Mouse (Mus musculus) kidney, embryonic 16.5 days (tissue): ENCODE results near the gene Abcc12. TPM values are rescaled to one million over a fixed set of nuclear protein-coding genes. Genes with fewer than 3 reads are reported as not detected.

ENCODE experiments used
- ATAC-seq: fragments of 200-750 bp; cut with Nextera tagmentation; 2 replicates; pipeline ENCODE4 v1.8.0; 2017; ENCODE audit warnings: moderate TSS enrichment; ENCODE audit not compliant: low FRiP score, low TSS enrichment
- H3K27ac ChIP-seq: fragments of 300-500 bp; sonication (generic); 2 replicates; pipeline ENCODE4 v1.5.1; 2014; ENCODE audit warnings: low read length
- H3K27me3 ChIP-seq: fragments of 300-500 bp; sonication (generic); 2 replicates; pipeline ENCODE4 v1.6.1; 2014; ENCODE audit warnings: low read length, control low read depth, mixed read lengths; ENCODE audit not compliant: insufficient read depth
- H3K36me3 ChIP-seq: fragments of 300-500 bp; sonication (generic); 2 replicates; pipeline ENCODE4 v1.6.1; 2014; ENCODE audit warnings: low read length, control low read depth, mixed read lengths; ENCODE audit not compliant: insufficient read depth
- H3K4me1 ChIP-seq: fragments of 300-500 bp; sonication (generic); 2 replicates; pipeline ENCODE4 v1.6.1; 2014; ENCODE audit warnings: low read length, control low read depth, mixed read lengths; ENCODE audit not compliant: insufficient read depth
- H3K4me2 ChIP-seq: fragments of 300-500 bp; sonication (generic); replicated peaks from 2 replicates; pipeline ENCODE4 v1.6.1; 2014; ENCODE audit warnings: low read depth, low read length
- H3K4me3 ChIP-seq: fragments of 300-500 bp; sonication (generic); 2 replicates; pipeline ENCODE4 v1.5.1; 2014; ENCODE audit warnings: mild to moderate bottlenecking, low read length
- H3K9ac ChIP-seq: fragments of 300-500 bp; sonication (generic); replicated peaks from 2 replicates; pipeline ENCODE4 v1.6.1; 2014; ENCODE audit warnings: low read length
- H3K9me3 ChIP-seq: fragments of 300-500 bp; sonication (generic); 2 replicates; pipeline ENCODE4 v1.6.1; 2016; ENCODE audit warnings: low read length, control low read depth
- WGBS: fragments of 180-500 bp; shearing (Covaris S2); extraction: QIAGEN DNeasy Blood & Tissue Kit; methylation state at CpG from one replicate; pipeline ENCODE4 v1.1.7; 2014; 5-methylcytosine and 5-hydroxymethylcytosine counted together
- polyA plus RNA-seq: library from polyadenylated mRNA; unstranded; fragments of >200 nt; fragmentation: Nextera tagmentation; extraction: Ambion mirVana; gene quantifications from 2 replicates; pipeline ENCODE4 v1.2.1, GENCODE M21; 2015

Abcc12 gene
- polyA plus RNA-seq, 1 experiment from 2014 or later, result 0.05 TPM

DNA sequence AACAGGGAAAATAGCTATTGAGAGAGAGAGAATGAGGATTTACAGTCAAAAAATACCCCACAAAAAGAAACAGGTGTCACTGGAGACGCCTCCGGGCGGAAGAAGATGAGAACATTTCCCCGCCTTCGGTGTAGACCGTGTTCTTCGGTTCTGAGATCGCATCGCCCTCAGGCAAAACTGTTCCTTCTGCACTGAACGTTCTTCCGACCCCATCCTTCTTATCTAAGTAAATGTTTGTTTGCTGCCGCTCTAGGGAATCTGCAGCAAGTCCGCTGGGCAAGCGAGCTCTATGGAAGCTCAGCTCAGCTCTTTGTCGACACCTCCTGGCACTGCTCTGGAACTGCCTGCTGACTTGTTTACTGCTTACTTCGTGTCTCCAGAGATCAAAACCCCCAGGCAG is 5.0 kb upstream of the Abcc12 start:
- H3K4me1 ChIP-seq, result no peaks in the 10 kb centered on the region
- ATAC-seq, result peak; percentile 76; the same call in 1 of the 2 replicates
- H3K4me3 ChIP-seq, result peak overlapping the region; percentile 41
- no peaks in the 10 kb centered on the region for H3K27me3 ChIP-seq
- no peak overlapping the region for H3K27ac ChIP-seq
- no peaks in the 10 kb centered on the region for H3K9me3 ChIP-seq
- H3K4me2 ChIP-seq, result peak overlapping the region; percentile 55
- no peak overlapping the region; the same call in 1 of the 2 replicates for H3K9ac ChIP-seq
- WGBS, result 3% methylated on average over 16 of the region's 16 CpGs
- H3K36me3 ChIP-seq, result no peaks in the 10 kb centered on the region

DNA sequence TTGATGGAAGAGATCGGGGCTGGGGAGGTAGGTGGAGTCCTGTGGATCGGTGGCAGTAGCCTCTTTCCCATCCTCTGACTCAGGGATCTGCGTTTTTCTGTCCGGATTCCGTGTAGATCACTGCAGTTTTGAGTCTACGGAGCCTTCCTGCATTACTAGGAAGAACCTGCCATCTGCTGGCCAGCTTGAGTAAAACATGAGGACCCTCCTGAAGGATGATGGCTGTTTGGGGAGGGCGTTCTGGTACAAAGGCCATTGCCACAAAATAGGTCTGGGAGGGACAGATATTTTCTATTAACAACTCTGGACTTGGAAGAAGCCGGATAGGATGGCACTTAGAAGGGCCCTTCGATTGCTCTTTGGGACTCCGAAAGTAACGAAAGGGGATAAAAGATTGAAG is 4.6 kb upstream of the Abcc12 start:
- H3K4me1 ChIP-seq, result no peaks in the 10 kb centered on the region
- no peaks in the 10 kb centered on the region for H3K9me3 ChIP-seq
- WGBS, result 4% methylated on average over 11 of the region's 11 CpGs
- no peaks in the 10 kb centered on the region for H3K27me3 ChIP-seq
- ATAC-seq, result peak; percentile 80; the same call in 1 of the 2 replicates
- H3K4me2 ChIP-seq, result peak overlapping the region; percentile 55
- H3K36me3 ChIP-seq, result no peaks in the 10 kb centered on the region
- no peak overlapping the region; the same call in 1 of the 2 replicates for H3K9ac ChIP-seq
- no peak overlapping the region for H3K27ac ChIP-seq
- H3K4me3 ChIP-seq, result peak overlapping the region; percentile 41

DNA sequence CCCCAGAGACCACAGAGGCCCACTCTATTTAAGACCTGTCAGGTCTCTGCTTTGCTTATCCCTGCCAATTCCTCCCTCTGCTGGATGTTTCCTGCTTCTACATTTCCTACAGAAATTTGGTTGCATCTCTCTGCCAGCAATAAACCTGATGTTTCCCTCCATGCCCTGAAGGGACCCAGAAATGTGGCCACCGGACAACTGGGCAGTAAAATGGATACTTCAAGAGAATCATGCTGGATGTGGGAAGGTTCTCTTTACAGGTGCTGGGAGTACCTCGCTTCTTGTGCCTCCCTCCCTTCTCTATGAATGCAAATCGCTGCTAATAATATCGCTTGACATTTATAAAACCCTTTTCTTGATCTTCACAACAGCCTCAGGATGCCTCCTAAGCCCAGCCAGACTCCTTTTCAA is 1.4 kb upstream of the Abcc12 start:
- Histone ChIP-seq H3K4me1 (no peaks in the 10 kb centered on the region), H3K4me2 (no peak overlapping the region), H3K9me3 (no peaks in the 10 kb centered on the region), H3K27ac (no peak overlapping the region), H3K9ac (no peak overlapping the region), H3K4me3 (no peak overlapping the region), H3K36me3 (no peaks in the 10 kb centered on the region), H3K27me3 (no peaks in the 10 kb centered on the region)
- no peak for ATAC-seq
- 74% methylated on average over 4 of the region's 4 CpGs for WGBS

DNA sequence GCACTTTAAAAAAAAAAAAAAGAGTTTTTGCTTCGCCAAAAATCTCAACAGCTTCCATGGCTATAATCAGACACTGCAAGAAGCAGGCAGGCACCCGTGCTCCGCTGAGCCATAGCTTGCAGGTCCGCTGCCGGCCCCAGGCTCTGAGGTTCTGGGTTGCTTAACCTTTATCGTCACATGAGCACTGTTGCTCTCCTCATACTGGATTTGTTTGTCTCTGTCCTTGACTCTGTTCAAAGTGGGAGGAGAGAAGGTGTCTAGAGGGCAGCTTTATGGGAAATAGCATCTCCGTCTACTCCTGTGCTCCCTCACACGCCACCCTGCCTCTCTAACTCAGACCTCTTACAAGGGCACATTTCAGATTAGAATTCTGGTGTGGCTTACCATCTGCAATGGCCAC is 1.8 kb downstream of the Abcc12 start:
- no peak overlapping the region for H3K4me2 ChIP-seq
- H3K4me3 ChIP-seq, result no peak overlapping the region
- H3K9me3 ChIP-seq, result no peaks in the 10 kb centered on the region
- H3K27me3 ChIP-seq, result no peaks in the 10 kb centered on the region
- no peak for ATAC-seq
- no peak overlapping the region for H3K9ac ChIP-seq
- no peak overlapping the region for H3K27ac ChIP-seq
- H3K36me3 ChIP-seq, result no peaks in the 10 kb centered on the region
- 40% methylated on average over 8 of the region's 8 CpGs for WGBS
- H3K4me1 ChIP-seq, result no peaks in the 10 kb centered on the region

DNA sequence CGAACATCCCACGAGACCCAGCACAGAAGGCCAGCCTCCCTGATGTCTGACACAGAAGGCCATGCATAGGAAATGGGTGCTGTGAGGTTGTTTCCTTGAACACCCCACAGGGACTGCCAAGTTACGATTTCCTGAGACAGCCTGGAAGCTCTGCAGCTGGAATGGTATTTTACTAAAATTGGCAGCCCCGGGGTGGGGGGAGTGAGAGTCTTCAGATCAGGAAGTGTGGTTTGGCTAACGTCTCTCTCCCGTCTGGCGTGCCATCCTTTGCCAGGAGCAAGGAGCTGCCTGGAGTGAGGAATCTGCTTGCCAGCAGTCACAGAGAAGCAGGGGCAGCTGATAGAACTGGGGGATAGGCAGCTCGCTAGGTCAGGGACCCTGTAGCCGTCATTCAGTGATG is 2.4 kb downstream of the Abcc12 start:
- no peaks in the 10 kb centered on the region for H3K27me3 ChIP-seq
- no peak for ATAC-seq
- H3K4me3 ChIP-seq, result no peak overlapping the region
- no peaks in the 10 kb centered on the region for H3K4me1 ChIP-seq
- H3K4me2 ChIP-seq, result no peak overlapping the region
- no peak overlapping the region for H3K27ac ChIP-seq
- H3K9ac ChIP-seq, result no peak overlapping the region
- H3K36me3 ChIP-seq, result no peaks in the 10 kb centered on the region
- WGBS, result 32% methylated on average over 9 of the region's 9 CpGs
- H3K9me3 ChIP-seq, result no peaks in the 10 kb centered on the region

DNA sequence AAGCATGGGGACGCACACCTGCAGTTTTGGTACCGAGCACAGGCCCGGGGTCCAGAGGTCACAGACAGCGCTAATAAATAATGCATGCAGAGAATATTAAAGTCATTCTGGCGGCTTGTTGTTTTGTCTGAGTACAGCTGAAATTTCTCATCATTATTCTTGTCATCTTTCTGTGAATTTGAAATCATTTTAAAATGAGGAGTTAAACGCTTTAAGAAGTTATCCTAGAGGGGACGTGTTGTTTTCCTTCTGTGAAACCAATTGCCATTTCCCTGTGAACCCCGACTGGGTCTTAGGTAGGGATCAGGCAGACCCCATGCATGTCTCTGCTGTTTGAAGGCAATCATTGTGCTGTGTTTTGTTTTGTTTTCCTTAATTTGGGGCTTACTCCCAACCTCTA is 2.9 kb downstream of the Abcc12 start:
- no peaks in the 10 kb centered on the region for H3K27me3 ChIP-seq

DNA sequence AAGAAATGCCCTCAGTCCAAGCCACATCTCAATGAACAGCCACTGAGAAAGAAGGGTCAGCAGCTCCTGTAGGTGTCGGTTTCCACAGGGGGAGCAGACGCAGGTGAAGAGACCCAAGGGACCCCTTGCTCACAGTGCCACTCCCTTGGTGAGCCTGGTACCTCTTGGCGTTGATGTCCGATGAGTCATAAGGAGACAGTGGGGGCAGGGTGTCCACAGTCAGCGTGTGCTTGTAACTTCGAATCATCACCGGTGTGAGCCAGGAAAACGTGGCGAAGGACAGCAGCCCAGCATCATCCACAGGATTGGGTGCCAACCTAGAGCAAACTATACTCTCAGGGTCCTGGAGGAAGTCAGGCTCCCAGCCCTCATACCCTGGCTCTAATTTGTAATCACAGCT is 16.8 kb downstream of the Abcc12 start:
- no peak overlapping the region for H3K4me3 ChIP-seq
- no peak for ATAC-seq
- H3K9ac ChIP-seq, result no peak overlapping the region
- H3K27me3 ChIP-seq, result no peaks in the 10 kb centered on the region
- no peak overlapping the region for H3K4me2 ChIP-seq
- 80% methylated on average over 9 of the region's 9 CpGs for WGBS
- no peaks in the 10 kb centered on the region for H3K36me3 ChIP-seq
- H3K9me3 ChIP-seq, result no peaks in the 10 kb centered on the region
- no peak overlapping the region for H3K27ac ChIP-seq
- no peaks in the 10 kb centered on the region for H3K4me1 ChIP-seq

More for the DNA sequence above, 2.9 kb downstream of the Abcc12 start:
- ATAC-seq, result no peak
- no peak overlapping the region for H3K4me2 ChIP-seq
- no peak overlapping the region for H3K27ac ChIP-seq
- H3K9me3 ChIP-seq, result no peaks in the 10 kb centered on the region
- H3K36me3 ChIP-seq, result no peaks in the 10 kb centered on the region
- H3K4me1 ChIP-seq, result no peaks in the 10 kb centered on the region
- H3K9ac ChIP-seq, result no peak overlapping the region
- no peak overlapping the region for H3K4me3 ChIP-seq
- 72% methylated on average over 8 of the region's 8 CpGs for whole genome bisulfite sequencing

DNA sequence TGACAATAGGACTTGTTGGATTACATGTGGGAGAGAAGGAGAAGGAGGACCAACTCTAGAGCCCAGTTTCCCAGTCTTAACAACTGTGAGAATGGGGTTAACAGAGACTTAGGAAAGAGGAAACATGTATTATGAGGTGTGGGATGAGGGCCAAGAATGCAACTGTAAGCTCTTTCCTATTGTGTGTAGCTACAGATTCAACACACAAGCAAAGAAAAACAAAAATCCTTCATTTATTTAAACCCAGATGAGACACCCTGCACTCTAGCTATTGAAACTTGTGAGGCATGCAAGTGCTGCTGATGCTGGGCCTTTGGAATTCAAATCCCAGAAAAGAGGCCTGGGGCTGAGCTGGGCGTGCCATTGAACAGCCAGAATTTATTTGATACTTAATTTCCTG is 18.7 kb downstream of the Abcc12 start:
- ATAC-seq, result no peak
- no peaks in the 10 kb centered on the region for H3K4me1 ChIP-seq
- no peak overlapping the region for H3K9ac ChIP-seq
- no peaks in the 10 kb centered on the region for H3K9me3 ChIP-seq
- no peak overlapping the region for H3K4me3 ChIP-seq
- H3K27ac ChIP-seq, result no peak overlapping the region
- no peak overlapping the region for H3K4me2 ChIP-seq
- H3K27me3 ChIP-seq, result no peaks in the 10 kb centered on the region
- 44% methylated on average over 1 of the region's 1 CpGs for WGBS
- no peaks in the 10 kb centered on the region for H3K36me3 ChIP-seq

DNA sequence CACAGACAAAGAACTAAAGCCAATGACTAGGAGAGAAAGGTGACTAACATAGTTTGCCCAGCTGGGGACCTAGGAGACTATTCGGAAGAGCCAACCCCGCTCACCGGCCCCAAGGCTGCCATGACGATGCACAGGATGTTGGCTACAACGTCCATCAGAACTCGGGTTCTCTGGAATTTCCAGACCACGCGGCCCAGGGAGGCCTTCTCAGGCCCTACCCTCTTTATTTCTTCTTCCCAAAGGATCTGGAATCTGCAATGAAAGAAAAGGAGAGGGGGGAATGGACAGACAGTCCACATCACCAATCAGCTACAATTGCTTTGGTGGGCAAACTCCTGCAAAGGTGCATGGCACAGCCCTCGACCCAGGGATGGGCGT is 19.8 kb downstream of the Abcc12 start:
- Histone ChIP-seq H3K27ac (no peak overlapping the region), H3K4me3 (no peak overlapping the region), H3K4me2 (no peak overlapping the region), H3K27me3 (no peaks in the 10 kb centered on the region), H3K4me1 (no peaks in the 10 kb centered on the region), H3K36me3 (no peaks in the 10 kb centered on the region), H3K9me3 (no peaks in the 10 kb centered on the region), H3K9ac (no peak overlapping the region)
- WGBS, result 90% methylated on average over 10 of the region's 10 CpGs
- ATAC-seq, result no peak

DNA sequence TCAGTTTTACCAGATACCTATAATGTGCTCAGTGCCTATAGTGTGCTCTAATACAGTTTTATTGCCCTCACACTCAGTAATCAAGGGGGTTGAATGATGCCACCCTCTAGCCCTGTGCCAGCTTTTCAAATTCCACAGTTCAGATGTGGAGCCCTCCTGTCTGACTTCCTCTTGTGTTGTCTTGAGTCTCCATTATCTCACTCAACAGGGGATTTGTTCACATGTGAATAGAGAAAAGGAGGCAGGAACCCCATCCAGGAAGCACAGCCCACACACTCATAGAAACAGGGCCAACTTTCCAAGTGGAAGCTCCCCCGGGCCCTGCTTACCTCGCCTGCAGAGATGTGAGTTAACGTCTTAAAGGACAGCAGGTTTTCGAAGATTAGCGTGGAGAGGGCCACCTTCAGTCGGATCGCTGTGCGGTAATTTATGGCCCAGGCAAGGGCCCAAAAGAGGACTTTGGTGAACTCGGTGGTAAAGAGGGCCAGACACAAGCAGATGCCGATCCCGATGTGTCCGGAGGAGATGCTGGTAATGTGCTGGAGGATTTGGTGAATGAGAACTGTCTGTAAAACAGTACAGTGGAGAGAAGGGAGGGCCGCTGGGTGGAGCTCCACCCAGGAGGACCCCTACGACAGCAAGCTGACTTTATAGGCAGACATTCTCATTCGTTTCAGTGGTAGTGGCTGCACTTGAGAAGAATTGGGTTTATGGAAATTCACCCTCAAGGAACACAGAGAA is 20.4 kb downstream of the Abcc12 start:
- Histone ChIP-seq H3K4me2 (no peak overlapping the region), H3K27ac (no peak overlapping the region), H3K36me3 (no peaks in the 10 kb centered on the region), H3K9ac (no peak overlapping the region), H3K27me3 (no peaks in the 10 kb centered on the region), H3K9me3 (no peaks in the 10 kb centered on the region), H3K4me1 (no peaks in the 10 kb centered on the region), H3K4me3 (no peak overlapping the region)
- 70% methylated on average over 15 of the region's 15 CpGs for WGBS
- ATAC-seq, result no peak
